Mouse (Mus musculus) heart, embryonic 15.5 days (tissue): Measurements from ENCODE around the gene Npepps. TPM values are rescaled to one million over a fixed set of nuclear protein-coding genes. Genes with fewer than 3 reads are reported as not detected.
"Not testable (repeated sequence)": the region's sequence is repeated elsewhere in the genome, so short reads cannot be mapped to it uniquely, and the experiment has no call there.

ENCODE experiments used
- ATAC-seq: fragments of 200-750 bp; cut with Nextera tagmentation; replicated peaks from 2 replicates; pipeline ENCODE4 v1.8.0; 2017; ENCODE audit warnings: low read depth, moderate TSS enrichment; ENCODE audit not compliant: insufficient number of reproducible peaks, insufficient read depth, low FRiP score
- H3K27ac ChIP-seq: fragments of 300-500 bp; sonication (generic); 2 replicates; pipeline ENCODE4 v1.5.1; 2015; ENCODE audit warnings: mild to moderate bottlenecking, inconsistent platforms
- H3K27me3 ChIP-seq: fragments of 300-500 bp; sonication (generic); 2 replicates; pipeline ENCODE4 v1.6.1; 2015; ENCODE audit warnings: inconsistent platforms
- H3K36me3 ChIP-seq: fragments of 300-500 bp; sonication (generic); 2 replicates; pipeline ENCODE4 v1.6.1; 2015; ENCODE audit warnings: mild to moderate bottlenecking, inconsistent platforms
- H3K4me1 ChIP-seq: fragments of 300-500 bp; sonication (generic); replicated peaks from 2 replicates; pipeline ENCODE4 v1.6.1; 2015; ENCODE audit warnings: inconsistent platforms
- H3K4me2 ChIP-seq: fragments of 300-500 bp; sonication (generic); 2 replicates; pipeline ENCODE4 v1.6.1; 2015; ENCODE audit warnings: inconsistent platforms, mild to moderate bottlenecking, moderate library complexity
- H3K4me3 ChIP-seq: fragments of 300-500 bp; sonication (generic); 2 replicates; pipeline ENCODE4 v1.5.1; 2015; ENCODE audit warnings: mild to moderate bottlenecking, inconsistent platforms
- H3K9ac ChIP-seq: fragments of 300-500 bp; sonication (generic); 2 replicates; pipeline ENCODE4 v1.6.1; 2015; ENCODE audit warnings: mild to moderate bottlenecking, inconsistent platforms
- H3K9me3 ChIP-seq: fragments of 300-500 bp; sonication (generic); replicated peaks from 2 replicates; pipeline ENCODE4 v1.6.1; 2016; ENCODE audit warnings: inconsistent platforms
- WGBS: fragments of 180-500 bp; shearing (Covaris S2); methylation state at CpG from one replicate; pipeline ENCODE4 v1.1.7; 2015; ENCODE audit warnings: mixed read lengths; 5-methylcytosine and 5-hydroxymethylcytosine counted together
- polyA plus RNA-seq: library from polyadenylated mRNA; unstranded; fragments of >200 nt; fragmentation: Nextera tagmentation; extraction: Ambion mirVana; gene quantifications from 2 replicates; pipeline ENCODE4 v1.2.1, GENCODE M21; 2015

Gene Npepps
- 90.4 and 90.7 TPM in 2 replicates for polyA plus RNA-seq

DNA sequence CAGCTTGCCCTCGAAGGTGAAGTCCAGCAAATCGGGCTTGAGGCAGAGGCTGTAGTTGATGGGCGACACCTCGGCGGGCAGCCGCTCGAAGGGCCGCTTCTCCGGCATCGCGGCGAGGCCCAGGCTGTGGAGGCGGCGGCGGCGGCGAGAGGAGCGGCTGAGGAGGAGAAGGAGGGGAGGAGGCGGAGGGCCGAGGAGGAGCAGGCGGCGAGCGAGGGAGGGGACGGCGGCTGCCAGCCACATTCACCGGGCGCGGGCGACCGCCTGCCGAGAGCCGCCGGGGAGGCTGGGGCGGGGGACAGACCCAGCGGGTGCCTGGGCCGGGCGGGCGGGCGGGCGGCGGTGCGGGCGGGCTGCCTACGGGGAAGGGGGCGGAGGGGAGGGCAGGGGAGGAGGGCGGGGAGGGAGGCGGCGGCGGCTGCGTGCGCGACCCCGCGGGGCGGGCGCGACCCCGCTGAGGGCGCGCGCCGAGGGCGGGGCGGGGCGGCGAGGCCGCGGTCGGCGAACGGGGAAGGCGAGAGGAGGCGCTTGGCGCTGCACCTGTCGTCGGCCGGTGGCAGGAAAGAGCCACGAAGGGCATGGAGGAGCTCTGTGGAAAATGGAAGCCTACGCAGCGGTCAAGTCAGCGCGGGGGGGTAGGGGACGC lies at the start of gene Npepps:
Gene Npepps, minus strand, starts transcription at position 423 of the 646 bp plus-strand sequence.
- ATAC-seq: peak; percentile 64
- WGBS: 0% methylated on average over 45 of the region's 83 CpGs
- Histone ChIP-seq H3K4me1 (peaks cover 26% of the 10 kb centered on the region), H3K36me3 (no peaks in the 10 kb centered on the region), H3K27ac (peak within 1 kb of the TSS; percentile 100), H3K9me3 (no peaks in the 10 kb centered on the region), H3K27me3 (no peaks in the 10 kb centered on the region), H3K4me2 (peak within 1 kb of the TSS; percentile 73), H3K9ac (peak within 1 kb of the TSS; percentile 100), H3K4me3 (peak within 1 kb of the TSS; percentile 99)

DNA sequence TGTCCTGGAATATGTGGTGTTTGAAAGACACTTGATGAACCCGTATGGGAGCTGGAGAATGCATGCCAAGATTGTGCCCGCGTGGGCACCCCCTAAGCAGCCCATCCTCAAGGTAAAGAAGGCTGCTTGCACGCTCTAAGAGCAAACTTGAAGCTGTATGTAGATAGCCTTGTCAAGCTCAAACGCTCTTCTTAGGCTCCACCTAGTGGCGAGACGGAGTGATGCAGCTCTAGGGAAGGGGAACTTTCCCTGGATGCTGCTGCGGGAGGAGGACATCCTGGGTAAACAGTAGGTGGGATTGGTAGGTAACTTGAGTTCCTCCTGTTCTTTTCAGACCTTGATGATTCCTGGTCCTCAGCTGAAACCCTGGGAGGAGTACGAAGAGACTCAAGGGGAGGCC lies 47.7 kb upstream of the Npepps start:
- 23% methylated on average over 9 of the region's 9 CpGs for WGBS
- ATAC-seq: no peak
- no peaks in the 10 kb centered on the region for H3K27me3 ChIP-seq
- H3K4me1 ChIP-seq: no peaks in the 10 kb centered on the region
- no peak overlapping the region for H3K4me3 ChIP-seq
- no peaks in the 10 kb centered on the region for H3K9me3 ChIP-seq
- H3K4me2 ChIP-seq: no peak overlapping the region
- peaks cover 68% of the 10 kb centered on the region for H3K36me3 ChIP-seq
- H3K9ac ChIP-seq: no peak overlapping the region
- H3K27ac ChIP-seq: no peak overlapping the region

DNA sequence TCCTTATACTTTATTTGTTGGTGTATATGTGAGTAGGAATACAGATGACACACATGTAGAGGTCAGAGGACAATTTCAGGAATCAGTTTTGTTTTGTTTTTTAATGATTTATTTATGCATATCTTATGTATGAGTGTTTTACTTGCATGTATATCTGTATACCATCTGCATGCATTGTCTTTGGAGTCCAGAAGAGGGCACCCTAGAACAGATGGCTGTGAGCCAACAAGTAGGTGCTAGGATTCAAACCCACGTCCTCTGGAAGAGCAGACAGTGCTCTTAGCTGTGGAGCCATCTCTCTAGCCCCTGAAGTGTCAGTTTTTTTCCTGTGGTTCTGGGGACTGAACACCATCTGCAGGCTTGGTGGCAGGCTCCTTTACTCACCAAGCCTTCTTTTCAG lies 44.8 kb upstream of the Npepps start:
- Histone ChIP-seq H3K4me3 (no peak overlapping the region), H3K36me3 (peaks cover 70% of the 10 kb centered on the region), H3K4me2 (no peak overlapping the region), H3K9ac (no peak overlapping the region), H3K4me1 (no peaks in the 10 kb centered on the region), H3K27me3 (no peaks in the 10 kb centered on the region), H3K27ac (no peak overlapping the region), H3K9me3 (no peaks in the 10 kb centered on the region)
- ATAC-seq: no peak
- 62% methylated on average over 1 of the region's 1 CpGs for WGBS

DNA sequence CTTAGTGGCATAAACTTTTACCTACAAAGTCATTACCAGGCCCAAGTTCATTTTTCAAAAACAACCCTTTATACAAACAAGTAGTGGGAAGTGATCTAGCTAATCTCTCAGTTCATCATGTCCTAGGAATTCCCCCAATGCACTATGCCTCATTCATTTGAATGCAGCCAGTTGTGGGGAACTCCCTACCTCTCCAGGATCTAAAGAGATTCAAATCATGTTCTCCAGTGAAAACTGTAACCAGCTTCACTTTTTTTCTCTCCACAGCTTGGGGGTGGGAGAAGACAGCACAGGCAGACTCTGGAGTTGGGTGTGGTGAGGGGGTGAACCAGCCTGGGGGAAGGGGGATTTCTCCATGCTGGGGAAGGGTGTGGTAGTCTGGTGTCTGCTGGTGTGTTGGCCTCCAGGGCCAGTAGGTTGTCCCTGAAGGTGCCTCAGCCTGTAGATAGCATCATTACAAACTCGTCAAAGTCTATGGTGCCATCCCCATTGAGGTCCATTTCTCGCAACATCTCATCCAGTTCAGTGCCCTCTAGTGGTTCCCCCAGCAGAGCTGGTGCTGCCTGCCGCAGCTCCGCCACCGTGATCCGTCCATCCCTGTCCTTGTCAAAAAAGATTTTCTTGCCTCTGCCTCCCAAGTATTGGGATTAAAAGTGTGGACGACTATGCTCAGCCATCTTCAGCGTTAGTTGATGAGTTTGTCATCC lies 41.6 kb upstream of the Npepps start:
- H3K36me3 ChIP-seq: peaks cover 45% of the 10 kb centered on the region
- ATAC-seq: not testable (repeated sequence)

DNA sequence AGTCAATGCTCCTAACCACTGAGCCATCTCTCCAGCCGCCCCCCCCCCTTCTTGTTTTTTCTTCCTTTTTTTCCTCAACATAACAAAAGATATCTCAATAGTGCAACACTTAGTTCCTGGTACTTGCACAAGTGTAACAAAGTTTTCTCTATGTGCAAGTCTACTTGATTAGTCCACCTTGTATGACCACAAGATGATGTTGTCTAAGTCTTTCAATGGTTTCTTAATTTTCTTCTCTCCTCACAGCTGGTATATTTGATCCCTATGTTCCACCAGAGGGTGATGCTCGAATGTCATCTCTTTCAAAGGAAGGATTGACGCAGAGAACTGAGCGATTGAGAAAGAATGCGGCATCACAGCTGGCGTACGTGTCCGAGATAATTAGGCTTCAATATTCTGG lies 40.8 kb upstream of the Npepps start:
- Histone ChIP-seq H3K36me3 (peaks cover 37% of the 10 kb centered on the region), H3K9me3 (no peaks in the 10 kb centered on the region), H3K9ac (no peak overlapping the region), H3K27ac (no peak overlapping the region), H3K4me2 (no peak overlapping the region), H3K4me3 (no peak overlapping the region), H3K4me1 (peaks cover 7% of the 10 kb centered on the region), H3K27me3 (no peaks in the 10 kb centered on the region)
- no peak for ATAC-seq
- WGBS: 90% methylated on average over 8 of the region's 8 CpGs

More for the DNA sequence above, 41.6 kb upstream of the Npepps start:
- not testable (repeated sequence) for H3K4me3 ChIP-seq, H3K27me3 ChIP-seq, H3K9me3 ChIP-seq, H3K4me2 ChIP-seq, H3K27ac ChIP-seq, H3K9ac ChIP-seq, H3K4me1 ChIP-seq
- 78% methylated on average over 8 of the region's 8 CpGs for WGBS

DNA sequence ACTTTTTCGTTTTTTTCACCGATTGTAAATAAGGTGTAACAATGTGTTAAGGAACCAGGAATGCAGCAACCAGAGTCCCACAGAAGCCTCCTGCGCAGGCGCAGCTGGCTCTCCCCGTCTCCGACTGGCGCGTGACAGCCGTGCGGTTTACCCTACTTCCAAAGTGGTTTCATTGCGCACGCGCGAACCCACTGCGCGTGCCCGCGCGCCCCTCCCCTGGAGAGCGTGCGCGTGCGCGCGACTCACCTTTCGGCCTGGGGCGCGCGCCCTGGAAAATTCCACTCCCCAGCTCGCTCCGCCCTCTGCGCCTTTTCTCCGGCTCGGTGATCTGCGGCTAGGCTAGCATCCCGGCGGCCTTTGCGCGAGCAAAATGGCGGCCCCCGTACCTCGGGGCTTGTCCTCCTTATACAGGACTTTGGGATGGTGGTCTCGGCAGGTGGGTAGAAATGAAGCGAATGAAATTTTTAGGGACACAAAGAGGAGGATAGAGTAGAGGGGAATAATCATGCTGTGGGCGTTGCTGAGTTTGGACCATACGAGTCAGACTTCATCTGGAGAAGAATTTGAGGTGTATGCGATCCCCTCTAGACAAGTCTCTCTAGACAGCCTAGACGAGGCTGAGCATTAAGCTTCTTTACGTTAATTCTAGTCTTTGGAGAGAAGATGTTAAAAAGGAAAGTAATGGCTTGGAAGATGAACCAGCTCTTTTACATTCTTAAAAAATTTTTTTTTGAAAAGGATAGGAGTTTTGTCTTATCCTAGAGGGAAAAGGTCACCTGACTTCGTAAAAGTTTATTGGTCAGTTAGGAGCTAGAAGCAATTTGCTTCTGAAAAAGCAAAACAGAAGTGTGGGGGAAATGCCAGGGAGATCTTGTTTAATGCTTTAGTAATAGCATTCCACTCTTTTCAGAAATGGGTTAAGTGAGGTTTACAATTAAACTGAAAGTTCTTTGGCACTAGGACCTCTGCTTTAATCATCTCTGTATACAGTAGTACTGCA lies 35.4 kb upstream of the Npepps start, which contains the start of gene Mrpl45:
Gene Mrpl45, plus strand, starts transcription at position 213 of the 1,000 bp plus-strand sequence.
- Histone ChIP-seq H3K36me3 (peaks cover 4% of the 10 kb centered on the region; the same call in 1 of the 2 replicates), H3K9ac (peak within 1 kb of the TSS; percentile 50), H3K9me3 (no peaks in the 10 kb centered on the region), H3K27me3 (no peaks in the 10 kb centered on the region), H3K27ac (peak within 1 kb of the TSS; percentile 73), H3K4me2 (peak within 1 kb of the TSS; percentile 60), H3K4me1 (peaks cover 18% of the 10 kb centered on the region), H3K4me3 (peak within 1 kb of the TSS; percentile 58)
- WGBS: under 1% methylated on average over 50 of the region's 50 CpGs
- ATAC-seq: peak; percentile 94

DNA sequence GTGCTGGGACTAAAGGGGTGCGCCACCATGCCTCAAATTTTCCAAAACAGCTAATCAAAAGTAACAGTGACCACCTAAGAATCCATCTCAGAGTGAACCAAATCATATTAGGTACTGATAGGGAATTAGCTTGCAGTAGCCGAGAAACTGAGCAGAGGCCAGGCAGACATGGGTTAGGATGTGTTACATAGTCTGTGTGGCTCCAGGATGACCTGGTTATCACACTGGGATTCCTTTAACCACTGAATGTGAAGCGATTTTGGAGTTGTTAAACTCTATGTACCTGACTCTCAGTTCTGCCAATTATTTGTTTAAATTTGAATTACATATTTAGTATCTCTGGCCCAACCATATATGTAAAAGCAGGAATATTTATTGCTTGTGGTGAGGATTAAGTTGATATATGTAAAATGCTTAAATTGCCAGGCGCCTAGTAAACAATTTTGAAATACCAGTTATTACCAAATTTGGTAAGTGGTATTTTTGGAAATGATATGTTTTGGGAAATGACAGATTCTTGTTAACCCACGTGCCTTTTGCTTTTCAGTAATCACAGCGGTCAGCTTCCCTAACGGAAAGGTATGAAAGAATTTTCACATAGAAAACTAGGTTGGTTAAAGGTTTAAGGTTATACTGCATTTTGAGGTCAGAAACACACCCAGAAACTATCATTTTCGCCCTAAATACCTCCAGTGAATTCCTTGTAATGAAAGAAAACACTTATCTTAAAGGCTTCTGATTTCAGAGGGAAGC lies 34.5 kb upstream of the Npepps start:
- Histone ChIP-seq H3K9me3 (no peaks in the 10 kb centered on the region), H3K27me3 (no peaks in the 10 kb centered on the region), H3K9ac (peak overlapping the region; percentile 50), H3K4me2 (peak overlapping the region; percentile 54), H3K4me3 (peak overlapping the region; percentile 58), H3K36me3 (peaks cover 4% of the 10 kb centered on the region; the same call in 1 of the 2 replicates), H3K4me1 (peaks cover 24% of the 10 kb centered on the region), H3K27ac (peak overlapping the region; percentile 73)
- no peak for ATAC-seq
- 37% methylated on average over 8 of the region's 8 CpGs for WGBS

DNA sequence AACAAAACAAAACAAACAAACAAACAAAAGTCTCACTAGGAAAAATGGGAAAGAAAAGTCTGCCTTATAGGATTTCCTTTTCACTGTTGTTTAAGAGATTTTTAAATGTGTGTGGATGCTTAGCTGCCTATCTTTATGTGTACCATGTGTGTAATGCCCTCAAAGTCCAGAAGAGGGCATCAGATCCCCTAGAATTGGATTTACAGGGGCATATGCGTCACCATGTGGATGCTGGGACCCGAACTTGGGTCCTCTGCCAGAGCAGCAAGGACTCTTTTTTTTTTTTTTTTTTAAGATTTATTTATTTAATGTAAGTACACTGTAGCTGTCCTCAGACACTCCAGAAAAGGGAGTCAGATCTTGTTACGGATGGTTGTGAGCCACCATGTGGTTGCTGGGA lies 33.7 kb upstream of the Npepps start:
- Histone ChIP-seq H3K27ac (no peak overlapping the region), H3K27me3 (no peaks in the 10 kb centered on the region), H3K4me3 (no peak overlapping the region), H3K4me2 (no peak overlapping the region), H3K36me3 (peaks cover 3% of the 10 kb centered on the region; the same call in 1 of the 2 replicates), H3K4me1 (peaks cover 31% of the 10 kb centered on the region), H3K9ac (no peak overlapping the region), H3K9me3 (no peaks in the 10 kb centered on the region)
- ATAC-seq: no peak
- 96% methylated on average over 3 of the region's 3 CpGs for WGBS

DNA sequence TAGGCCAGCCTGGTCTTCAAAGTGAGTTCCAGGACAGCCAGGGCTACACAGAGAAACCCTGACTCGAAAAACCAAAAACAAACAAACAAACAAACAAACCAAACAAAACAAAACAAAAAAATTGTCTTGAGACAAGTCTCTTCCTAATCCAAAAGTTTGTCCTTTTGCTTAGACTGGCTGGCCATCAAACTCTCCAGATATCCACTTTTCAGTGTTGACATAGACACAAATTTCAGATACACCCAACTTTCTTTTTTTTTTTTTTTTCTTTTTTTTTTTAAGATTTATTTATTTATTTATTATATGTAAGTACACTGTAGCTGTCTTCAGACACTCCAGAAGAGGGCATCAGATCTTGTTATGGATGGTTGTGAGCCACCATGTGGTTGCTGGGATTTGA lies 32.4 kb upstream of the Npepps start:
- not testable (repeated sequence) for H3K36me3 ChIP-seq, H3K4me3 ChIP-seq, H3K9me3 ChIP-seq, H3K27ac ChIP-seq, H3K9ac ChIP-seq, H3K27me3 ChIP-seq, ATAC-seq, H3K4me2 ChIP-seq
- WGBS: 89% methylated on average over 1 of the region's 1 CpGs
- H3K4me1 ChIP-seq: peaks cover 36% of the 10 kb centered on the region

DNA sequence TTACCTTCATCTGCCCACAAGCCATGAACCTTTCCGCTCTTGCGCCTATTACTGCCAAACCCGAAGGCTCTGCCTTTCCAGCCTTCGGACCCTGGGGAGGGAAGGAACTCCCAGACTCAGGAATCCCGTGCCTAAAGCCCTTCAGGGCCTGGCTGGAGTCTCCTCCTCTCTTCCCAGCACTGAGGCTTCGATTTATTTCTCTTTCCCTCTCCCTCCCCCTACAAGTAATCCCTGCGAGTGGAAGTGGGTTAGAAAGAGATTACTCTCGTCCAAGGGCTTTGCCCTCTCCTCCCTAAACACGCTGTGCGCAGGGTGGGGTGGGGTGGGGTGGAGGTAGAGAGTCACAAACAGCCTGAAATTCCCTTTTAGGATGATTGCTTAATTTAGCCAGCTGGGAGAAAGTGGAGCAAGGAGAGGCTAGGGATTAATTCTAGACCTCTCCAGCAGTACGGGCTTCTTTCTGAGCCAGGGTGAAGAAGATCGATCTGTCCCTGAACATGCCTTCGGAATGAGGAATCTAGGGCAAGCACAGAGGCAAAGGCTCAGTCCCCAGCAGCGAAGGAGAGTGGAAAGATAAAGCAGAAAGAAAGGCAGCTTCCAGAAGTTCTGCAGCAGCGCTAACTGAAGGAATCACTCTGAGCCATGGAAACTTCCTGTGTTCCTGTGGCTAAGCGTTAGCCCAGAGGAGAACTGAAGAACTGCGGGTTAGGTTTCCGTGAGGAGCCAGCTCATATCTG lies 30.6 kb upstream of the Npepps start:
- H3K27ac ChIP-seq: peak overlapping the region; percentile 82
- peak overlapping the region; percentile 86 for H3K4me2 ChIP-seq
- H3K4me1 ChIP-seq: peaks cover 27% of the 10 kb centered on the region
- H3K9ac ChIP-seq: peak overlapping the region; percentile 49
- WGBS: 4% methylated on average over 18 of the region's 18 CpGs
- H3K27me3 ChIP-seq: no peaks in the 10 kb centered on the region
- no peak for ATAC-seq
- no peaks in the 10 kb centered on the region for H3K9me3 ChIP-seq
- H3K36me3 ChIP-seq: no peaks in the 10 kb centered on the region
- H3K4me3 ChIP-seq: peak overlapping the region; percentile 56
